Mouse (Mus musculus) heart, adult 2 months (tissue): ENCODE measurements around the gene Fam120a.

Experiments
- CTCF ChIP-seq: fragments of 200-600 bp; IDR thresholded peaks from 2 replicates; pipeline ENCODE4 v1.8.1; 2022; ENCODE audit warnings: antibody characterized with exemption, mild to moderate bottlenecking, moderate library complexity
- POLR2A ChIP-seq: fragments of 200-500 bp; IDR thresholded peaks from 2 replicates; pipeline ENCODE4 v1.6.1; 2011; ENCODE audit warnings: mild to moderate bottlenecking, low read depth, low read length, control low read depth; ENCODE audit not compliant: insufficient read depth

DNA sequence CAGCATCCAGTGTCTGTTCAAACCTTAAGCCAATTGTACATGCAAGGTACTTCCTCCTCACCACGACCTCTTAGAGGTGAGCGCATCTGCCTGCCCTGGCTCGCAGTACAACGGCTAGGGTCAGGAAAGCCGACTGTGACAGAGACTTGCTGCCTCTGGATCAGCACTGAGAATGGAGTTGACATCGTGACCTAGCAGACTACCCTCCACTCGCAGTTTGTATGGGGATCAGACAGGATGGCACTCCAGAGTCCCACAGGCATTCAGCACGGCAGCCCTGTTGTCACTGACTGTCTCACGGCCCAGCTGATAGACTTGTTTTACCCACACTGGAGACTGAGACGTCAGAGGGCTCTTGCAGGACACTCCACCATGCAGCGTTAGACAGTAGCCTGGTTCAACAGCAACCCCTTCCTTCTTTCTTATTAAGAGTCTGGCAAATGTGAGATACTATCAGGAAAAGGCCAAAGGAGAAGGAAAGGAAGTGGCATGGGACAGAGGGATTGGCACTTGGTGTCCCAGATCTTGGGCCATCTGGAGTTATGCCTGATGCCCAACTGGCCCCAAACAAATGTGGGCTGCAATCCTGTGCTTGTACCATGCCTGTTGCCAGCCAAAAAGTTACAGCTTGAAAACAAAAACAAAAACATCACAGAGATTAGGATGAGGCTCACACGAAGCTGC is 103.0 kb downstream of the Fam120a start:
- TF ChIP-seq POLR2A (no peak), CTCF (no peak)
